Mouse (Mus musculus) lung, postnatal 36 days (tissue): ENCODE measurements at regions not wholly inside any gene's neighbourhood (a gene's known extent, or its start where the extent isn't known, plus 50 kb on each side); places are given as distances from the start of the nearest gene placed in this dataset.
A peak's percentile ranks its signal among the peaks of the same experiment; 100 is the strongest.

ENCODE experiments used
- DNase-seq: peaks from one replicate; pipeline ENCODE4 v3.0.0; 2022; ENCODE audit warnings: mixed read lengths

- DNase-seq = peak; percentile 35
These were observed 907.3 kb upstream of the Gm37988 start for GRCm38 (mm10) chr1:3900354-3900753.

- peak; percentile 3 for DNase-seq
These were observed 904.3 kb upstream of the Gm37988 start for GRCm38 (mm10) chr1:3903432-3903831.

GRCm38 (mm10) chr1:3912499-3912898 is 895.2 kb upstream of the Gm37988 start:
- DNase-seq = no peak

GRCm38 (mm10) chr1:3913631-3914030 is 894.1 kb upstream of the Gm37988 start:
- peak; percentile 43 for DNase-seq
